Mouse (Mus musculus) layer of hippocampus, postnatal 14 days (tissue): ENCODE data around the gene Usp29. TPM values are rescaled to one million over a fixed set of nuclear protein-coding genes. Genes with fewer than 3 reads are reported as not detected.
A peak's percentile ranks its signal among the peaks of the same experiment; 100 is the strongest.
"Not testable (repeated sequence)": the region's sequence is repeated elsewhere in the genome, so short reads cannot be mapped to it uniquely, and the experiment has no call there.

Experiments
- DNase-seq, 2 experiments: peaks; one replicate each; pipeline ENCODE4 v3.0.0; 2021 to 2022; ENCODE audit warnings: low spot score in 2 of 2, mixed read lengths in 1 of 2
- total RNA-seq, 2 experiments: library from RNA; stranded (reverse); gene quantifications; 2 replicates each; pipeline ENCODE4 v1.2.3; 2021

Gene Usp29
- total RNA-seq, 2 experiments from 2014 or later = 33.7 to 37.1 TPM

DNA sequence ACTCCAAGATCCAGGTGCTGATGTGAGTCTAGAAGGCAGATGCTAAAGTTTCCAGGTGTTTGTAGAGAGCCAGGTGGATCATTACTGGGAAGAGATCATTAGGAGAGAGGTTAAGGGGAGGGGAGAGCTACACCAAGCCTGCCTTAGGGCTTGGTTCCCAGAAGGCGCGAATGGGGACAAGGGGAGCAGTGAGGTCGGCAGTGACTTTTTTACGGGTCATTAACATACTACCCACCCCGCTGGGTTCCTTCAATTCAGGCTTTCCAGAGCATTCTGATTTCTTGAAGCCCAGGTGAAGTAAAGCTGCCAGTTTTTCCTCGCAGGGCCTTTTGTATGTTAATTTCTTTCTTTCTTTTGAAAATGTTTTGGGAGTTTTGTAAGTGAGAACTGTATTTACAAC lies 29.8 kb downstream of the Usp29 start:
- DNase-seq = no peak

DNA sequence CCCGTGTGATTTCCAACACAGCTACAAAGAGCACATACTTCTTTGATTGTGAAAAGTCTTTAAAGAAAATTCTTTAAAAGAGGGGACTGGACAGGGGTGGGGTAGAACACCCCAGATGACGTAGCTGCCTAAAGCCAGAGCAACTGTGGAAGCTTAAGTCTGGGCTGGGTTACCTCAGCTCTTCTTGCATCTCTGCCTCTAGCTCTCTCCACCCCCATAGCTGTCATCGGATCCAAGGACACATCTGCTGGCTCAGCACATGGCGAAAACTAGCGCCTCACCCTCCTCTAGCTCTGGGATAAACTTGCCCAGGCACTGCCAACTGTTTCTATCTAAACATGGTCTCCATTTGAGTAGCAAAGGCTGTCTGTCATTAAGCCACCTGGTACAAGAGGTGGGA lies 34.9 kb downstream of the Usp29 start:
- DNase-seq = no peak

DNA sequence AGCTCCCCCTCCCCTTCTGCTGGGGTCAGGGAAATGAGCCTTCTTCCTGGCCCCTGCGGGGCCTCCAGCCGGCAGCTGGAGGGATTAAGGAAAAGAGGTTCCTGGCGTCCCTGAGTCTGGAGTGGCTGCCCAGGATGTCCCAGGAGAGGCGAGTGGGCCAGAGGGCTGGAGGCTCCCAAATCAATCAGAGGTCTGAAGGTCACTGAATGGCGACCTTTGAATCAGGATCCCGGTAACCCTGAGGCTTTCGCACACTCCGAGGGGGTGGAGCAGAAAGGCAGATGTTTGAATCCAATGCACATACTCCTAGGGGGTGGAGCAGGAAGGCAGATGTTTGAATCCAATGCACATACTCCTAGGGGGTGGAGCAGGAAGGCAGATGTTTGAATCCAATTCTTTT lies 39.9 kb downstream of the Usp29 start:
- DNase-seq = no peak

DNA sequence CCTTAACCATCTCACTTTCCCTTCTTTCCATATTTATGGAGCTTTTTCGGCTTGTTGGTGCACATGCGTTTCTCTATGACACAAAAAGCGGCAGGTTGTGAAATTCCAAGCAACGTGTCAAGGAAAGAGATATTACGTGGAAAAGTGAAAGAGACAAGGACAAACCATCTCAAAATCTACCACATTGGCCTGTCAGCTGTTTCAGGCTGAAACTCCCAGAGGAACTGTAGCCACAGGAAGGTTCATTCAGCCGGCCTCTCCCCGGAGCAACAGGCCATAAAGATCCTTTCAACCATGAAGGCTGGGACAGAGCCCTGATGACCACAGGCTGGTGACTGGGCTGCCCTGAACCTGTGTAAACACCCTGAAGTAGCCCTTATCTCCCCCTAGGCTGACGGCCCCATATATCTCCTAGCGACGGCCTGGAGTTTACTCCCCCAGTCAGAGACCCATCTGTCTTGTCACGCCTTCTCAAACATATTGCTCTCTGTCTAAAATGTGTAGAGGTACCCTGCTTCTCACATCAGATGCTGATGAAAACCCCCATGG lies 43.6 kb downstream of the Usp29 start:
- DNase-seq = not testable (repeated sequence)

DNA sequence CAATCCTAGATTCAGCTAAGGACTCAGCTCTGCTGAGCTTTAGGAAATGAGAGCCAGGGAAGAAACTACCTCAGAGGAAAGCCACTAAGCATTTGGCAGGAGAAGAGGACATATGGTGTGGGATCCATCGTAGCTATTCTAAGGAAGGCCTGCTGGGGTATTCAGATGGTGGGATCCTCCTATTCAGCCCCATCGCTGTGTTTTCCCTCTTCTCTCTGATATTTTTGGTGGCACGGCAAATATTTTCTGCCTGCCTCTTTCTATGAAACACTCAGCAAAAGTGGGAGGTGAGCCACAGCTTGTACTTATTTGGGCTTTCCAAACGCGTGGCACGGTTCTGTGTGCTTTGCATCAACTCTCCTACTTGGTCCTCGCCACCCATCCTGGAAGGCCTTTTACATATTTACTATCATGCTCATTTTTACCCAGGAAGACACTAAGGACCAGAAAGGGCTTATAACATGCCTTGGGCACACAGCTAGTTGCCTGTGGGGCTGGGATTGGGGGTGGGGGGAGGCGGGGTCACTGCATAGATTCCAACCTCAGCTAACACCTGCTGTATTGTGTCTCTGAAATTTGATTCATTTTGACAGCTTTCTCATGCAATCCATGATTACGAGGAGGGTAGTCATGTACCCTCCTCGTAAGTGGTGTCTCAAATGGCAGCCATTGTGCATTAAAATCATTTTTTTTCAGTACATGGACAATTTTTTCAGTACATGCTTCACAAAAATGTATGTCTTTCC lies 46.1 kb downstream of the Usp29 start:
- peak; percentile 32 to 76 for DNase-seq

DNA sequence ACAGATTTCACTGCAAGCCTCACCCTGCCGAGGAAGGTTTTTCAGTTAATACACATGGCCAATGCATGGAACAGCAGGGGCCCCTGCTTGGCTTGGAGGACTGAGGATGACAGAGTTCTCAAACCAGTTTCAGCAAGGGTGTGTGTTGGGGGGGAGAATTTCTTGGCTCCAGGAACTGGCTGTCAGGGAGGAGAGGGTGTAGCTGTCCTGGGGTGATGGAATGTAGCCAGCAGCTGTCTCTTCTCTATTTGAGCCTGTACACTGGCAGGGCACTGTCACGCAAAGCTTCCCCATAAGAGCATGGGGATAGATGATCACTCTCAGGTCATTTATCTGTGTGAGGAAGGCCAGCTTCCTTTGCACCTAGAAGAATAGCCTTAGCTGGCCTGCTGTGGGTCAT lies 46.7 kb downstream of the Usp29 start:
- no peak for DNase-seq

DNA sequence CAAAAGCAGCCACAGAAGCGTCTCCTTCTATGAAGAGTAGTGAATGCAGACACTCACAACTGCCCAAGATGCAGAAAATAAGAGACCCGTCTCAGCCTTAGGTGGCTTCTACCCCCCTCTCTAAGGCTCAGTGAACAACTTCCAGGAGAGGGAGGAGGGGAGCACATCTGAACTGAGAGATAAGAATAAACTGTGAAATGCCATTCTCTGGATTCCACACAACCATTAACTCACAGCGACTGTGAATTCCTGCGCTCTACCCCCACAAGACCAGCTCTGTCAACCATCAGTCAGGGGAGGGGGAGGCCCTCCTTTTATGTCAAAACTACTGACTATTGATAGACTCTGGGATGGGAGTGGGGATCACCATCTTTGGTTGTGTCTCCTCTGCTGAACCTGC lies 47.3 kb downstream of the Usp29 start:
- DNase-seq = no peak

DNA sequence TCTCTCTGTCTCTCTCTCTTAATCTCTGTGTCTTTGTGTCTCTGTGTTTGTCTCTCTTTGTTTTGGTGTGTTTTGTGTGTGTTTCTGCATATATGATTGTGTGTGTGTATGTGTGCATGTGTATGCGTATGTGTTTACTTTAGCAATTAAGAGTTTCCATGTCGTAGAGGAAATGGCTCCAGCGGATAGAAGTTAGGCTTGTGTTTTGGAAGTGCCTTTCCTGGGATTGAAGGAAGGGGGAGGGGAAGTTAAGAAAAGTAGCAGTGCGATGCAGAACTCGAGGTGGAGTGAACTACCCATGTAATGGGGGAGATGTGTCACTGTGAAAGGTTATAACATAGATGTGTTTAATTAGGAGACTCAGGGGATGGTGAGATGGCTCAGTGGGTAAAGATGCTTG lies 48.8 kb downstream of the Usp29 start:
- DNase-seq = no peak

DNA sequence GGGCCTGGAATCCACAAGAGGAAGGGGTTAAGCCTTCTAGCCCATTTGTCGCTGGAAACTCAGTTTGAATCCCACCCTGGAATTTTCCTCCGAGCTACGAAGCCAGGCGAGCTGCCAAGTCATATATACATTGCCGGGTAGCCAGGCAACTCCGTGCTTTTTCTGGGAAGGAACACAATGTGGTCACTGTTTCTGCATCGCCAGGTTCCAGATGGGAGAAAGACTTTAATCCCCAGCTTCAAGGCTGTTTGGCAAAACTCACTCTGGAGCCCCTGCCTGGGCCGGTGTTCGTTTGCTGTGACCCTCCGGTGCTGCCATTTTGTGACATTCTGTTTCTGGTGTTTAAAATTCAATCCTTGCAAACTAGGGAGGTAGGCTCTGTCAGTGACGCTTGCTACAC lies 51.2 kb downstream of the Usp29 start:
- no peak for DNase-seq

DNA sequence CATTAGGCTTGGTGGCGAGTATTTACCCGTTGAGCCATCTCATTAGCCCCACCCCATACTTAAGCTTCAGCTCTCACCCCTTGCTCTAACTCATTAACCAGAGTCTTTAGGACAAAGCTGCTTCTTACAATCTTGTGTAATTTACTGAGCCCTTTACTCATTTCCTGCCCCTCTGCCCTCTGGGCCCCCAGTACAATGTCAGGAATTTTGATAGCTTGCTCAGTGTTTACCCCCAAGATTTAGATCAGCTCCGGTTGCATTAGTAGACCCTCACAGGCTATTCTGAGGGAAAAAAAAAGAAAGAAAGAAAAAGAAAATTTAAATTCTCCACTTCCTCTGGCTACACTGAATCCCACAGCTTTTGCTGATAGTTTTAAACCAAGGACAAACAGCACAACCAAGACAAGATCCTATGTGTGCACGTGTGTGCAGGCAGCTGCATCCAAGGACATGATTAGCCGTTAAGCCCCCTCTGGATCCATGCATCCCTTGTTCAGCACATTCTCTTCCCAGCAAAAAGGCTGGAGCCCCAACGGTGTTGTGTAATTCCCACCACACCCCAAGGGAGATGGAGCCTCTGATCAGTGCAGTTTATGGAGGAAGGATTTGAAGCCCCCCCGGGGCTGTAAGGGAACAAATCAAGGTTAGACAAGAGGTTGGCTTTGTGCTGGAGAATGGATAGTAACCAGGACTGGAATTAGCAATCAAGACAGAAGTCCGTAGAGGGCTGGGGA lies 54.1 kb downstream of the Usp29 start:
- no peak for DNase-seq

DNA sequence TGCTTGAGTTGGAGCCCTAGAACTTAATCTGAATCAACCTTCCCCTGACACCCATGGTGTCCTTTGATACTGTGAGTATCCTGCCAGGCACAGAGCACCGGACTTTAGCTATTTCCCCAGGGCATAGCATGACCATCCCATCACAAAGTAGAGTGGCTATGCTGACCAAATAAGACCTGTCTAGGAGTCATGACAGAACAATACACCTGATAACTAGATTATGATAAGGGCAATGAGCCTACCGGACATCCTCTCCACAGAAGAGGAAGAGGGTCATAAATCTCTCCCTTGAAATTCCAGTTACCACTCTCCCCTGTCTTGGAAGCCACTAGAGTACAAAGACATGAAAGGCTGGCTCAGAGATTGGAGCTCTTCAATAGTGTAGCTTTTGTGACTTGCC lies 56.6 kb downstream of the Usp29 start:
- DNase-seq = no peak

DNA sequence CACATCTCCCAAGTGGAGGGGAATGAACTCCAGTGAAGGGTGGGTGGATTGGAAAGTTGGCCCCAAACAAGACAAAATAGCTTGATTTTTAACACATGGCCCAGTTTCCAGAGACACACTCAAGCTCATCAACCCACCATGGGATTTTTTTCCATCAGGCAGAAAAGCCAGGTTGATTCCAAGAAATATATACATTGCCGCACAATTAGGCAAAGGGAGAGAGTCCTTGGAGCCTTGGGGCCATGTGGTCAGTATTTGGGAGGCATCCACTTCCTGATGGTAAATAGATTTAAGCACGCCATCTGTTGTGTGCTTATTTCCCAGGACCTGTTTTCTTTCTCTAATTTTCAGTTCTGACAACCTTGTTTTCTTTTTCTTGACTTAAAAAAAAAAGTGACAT lies 57.7 kb downstream of the Usp29 start:
- DNase-seq = no peak

DNA sequence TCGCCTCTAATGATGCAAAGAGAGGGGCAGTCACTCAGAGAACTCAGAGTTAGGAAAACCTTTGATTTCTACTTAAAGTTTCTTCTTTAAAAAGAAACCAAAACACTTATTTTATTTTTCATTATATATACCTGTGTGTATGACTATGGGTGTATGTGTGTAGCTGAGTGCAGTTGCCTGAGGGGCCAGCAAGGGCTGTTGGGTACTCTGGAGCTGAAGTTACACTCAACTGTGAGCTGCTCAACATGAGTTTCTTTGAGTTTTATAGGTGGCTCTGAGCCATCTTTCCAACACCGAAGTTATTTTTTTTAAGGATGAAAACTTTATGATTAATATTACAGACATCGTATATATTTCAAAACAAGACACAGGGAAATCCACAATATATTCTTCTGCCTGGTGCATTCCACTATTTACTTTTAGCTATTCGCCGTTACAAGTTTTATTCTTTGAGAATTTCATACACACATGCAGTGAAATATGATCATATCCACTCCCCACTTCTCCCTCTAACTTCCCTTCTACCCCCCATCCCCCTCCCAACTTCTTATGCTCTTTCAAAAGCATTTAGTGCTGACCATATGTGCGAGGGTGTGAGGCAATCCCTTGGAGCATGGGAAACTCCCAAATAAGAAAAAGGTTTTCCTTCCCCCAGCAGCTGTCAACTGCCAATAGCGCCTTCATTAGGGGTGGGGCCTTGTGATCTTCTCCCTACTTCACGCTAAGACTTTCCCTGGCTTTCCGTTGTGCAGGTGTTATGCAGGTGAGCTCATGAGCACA lies 61.1 kb downstream of the Usp29 start:
- DNase-seq = no peak

DNA sequence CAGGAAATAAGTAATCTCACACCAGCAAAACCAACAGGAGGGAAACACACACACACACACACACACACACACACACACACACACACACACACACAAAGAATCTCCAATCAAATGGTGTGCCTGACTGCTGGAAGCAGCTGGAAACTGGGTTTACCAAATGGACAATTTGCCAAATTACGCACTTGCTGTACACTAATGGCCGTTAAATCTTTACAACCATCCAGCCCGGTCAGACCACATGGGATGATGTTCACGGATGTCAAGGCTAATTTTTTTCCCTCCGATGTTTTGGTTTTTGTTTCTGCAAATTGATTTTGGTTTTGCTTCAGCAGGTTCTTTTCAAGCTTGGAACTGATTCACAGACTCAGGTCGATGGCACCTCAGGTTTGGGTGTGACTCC lies 62.9 kb downstream of the Usp29 start:
- DNase-seq = no peak

DNA sequence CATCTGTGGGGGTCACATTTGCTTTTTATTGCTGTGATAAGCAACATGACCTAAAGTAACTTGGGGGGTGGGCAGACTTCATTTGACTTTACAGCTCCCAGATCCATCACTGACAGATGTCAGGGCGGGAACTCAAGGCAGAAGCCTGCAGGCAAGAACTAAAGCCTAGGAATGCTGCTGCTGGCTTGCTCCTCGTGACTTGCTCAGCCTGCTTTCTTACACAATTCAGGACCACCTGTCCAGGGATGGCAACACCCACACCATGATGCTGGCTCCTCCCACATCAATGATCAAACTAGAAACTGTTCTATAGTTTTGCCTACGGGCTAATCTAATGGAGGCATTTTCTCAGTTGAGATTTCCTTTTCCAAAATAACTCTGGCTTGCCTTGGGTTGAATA lies 63.4 kb downstream of the Usp29 start:
- no peak for DNase-seq

DNA sequence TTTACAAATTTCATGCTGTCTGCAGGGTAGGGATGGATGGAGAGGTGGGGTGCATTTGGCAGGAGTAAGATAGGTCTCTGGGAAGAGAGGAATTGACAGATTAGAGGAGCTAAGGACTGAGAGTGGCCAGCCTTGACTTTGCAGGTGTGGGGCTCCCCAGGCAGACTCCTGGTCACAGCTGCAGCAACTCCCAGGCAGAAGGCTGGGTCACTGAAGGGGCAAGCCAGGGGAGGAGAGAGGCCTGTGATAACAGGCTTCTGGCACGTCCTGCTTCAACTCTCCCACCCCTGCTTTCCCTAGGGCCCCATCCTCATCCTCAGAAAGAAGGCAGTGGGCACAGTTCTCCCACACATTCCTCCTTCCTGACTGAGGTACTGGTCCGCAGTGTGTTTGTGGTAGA lies 67.0 kb downstream of the Usp29 start:
- no peak for DNase-seq

DNA sequence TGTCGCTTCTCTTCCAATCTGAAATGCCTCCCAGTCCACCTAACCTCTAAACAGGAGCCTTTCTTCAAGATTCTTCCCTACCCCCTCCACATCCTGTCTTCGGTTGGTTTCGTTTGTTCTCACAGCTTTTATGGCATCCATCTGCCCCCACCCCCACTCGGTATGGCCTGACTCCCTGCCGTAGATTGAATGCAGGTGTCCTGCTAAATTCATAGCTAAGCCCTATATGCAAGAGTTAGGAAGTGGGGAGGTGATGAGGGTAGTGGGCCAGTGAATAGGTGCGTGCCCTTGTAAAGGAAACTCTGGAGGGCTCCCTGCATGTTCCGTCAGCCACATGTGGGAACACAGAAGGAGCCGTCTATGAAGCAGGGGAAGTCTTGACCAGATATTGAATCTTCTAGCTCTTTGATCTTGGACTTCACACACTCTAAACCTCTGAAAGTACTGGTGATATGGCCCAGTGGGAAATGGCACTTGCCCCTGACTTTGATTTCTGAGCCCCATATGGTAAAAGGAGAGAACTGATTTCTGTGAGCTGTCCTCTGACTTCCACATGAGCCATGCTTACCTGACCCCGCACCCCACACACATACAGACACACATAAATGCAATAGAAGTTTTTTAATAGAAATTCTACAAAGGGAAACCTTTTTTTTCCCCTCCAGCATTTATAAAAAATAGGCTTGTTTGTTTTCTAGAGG lies 68.9 kb downstream of the Usp29 start:
- no peak for DNase-seq

DNA sequence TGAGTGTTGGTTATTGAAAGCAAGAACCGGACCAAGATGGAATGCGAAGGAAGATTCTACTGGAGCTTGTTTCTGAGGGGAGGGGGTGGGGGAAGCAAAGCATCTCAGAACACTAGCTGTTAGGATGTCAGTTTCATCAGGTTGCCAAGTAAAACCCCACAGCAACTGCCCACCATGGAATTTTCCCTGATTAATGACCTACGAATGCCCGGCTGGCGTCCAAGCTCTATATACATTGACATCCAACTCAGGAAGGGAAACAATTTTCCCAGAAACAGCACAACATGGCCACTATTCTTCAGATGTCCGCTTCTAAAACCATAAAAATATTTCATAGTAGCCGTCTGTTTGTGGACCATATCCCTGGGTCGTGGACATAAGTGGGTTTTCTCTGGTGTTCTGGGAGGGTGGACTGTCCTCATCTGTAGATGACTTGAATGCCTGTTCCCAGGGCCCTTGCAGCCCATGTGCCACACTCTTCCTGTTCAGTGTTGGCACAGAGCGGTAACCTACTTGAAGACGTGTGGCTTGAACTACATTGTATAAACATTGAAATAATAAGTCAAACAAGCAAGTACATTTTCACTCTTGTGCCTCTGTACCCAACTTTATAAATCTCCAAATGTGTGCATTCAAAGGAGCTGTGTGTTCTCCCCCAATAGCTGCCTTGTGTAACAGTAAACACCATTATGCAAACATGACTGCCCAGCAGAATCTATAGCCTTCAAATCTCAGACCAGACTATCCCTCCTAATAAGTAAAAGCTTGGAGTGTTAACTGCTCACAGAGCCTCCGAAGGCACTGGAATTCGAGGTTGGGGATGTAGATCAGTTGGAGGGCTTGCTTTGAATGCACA lies 70.4 kb downstream of the Usp29 start:
- no peak for DNase-seq

DNA sequence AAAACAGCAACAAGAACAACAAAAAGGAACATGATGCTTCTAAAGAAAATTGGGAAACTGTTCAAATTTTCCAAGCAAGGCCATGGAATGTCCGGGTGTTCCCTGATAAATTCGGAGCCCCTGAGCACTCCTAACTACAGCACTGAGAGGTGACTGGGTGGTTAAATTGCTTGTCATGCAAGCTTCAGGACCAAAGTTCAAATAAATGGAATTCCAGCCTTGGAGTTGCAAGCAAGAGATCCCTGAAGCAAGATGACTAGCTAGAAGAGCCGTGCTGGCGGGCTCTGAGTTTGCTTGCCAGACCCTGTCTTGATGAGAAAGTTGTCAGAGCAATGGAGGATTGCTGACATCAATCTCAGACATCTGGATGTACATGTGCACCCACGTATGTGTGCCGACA lies 71.3 kb downstream of the Usp29 start:
- DNase-seq = no peak

DNA sequence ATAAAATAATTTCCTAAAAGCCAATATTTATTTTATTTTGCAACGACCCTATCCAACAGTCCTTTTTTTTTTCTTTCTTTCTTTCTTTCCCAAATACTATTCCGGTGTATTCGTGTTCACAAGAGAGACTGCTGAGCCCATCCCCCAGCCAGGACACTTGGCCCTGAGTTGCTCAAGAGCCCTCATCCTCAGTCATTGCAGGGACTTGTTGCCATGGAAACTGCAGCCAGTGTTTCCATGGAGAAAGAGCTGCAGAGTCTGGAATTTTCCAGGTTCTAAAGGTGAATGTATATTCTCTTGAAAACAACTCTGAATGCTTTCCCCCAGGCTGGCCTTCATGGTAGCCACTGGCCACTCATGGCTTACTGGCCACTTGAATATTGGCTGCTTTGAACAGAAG lies 80.2 kb downstream of the Usp29 start:
- DNase-seq = peak; percentile 14 to 29
